Mouse (Mus musculus) left cerebral cortex, adult 8-10 months (tissue): ENCODE measurements around the gene Col8a2. TPM values are rescaled to one million over a fixed set of nuclear protein-coding genes. Genes with fewer than 3 reads are reported as not detected.

ENCODE experiments used
- DNase-seq, 2 experiments: peaks; one replicate each; pipeline ENCODE4 v3.0.0; 2022; ENCODE audit warnings: low spot score in 2 of 2
- total RNA-seq, 4 experiments: library from RNA; stranded (reverse); gene quantifications; 2 replicates each; pipeline ENCODE4 v1.2.4; 2022

Gene Col8a2
- 1 to 10 TPM; 1.9 to 4.0 (median 2.5) TPM for total RNA-seq

- DNase-seq, result no peak
Measured at GRCm38 (mm10) chr4:126286492-126286891, at the start of gene Col8a2. Gene Col8a2, plus strand, starts transcription at chr4:126286793.

- DNase-seq, result peak in 1 of 2 experiments; percentile 56
Measured at GRCm38 (mm10) chr4:126237721-126238242, 48.8 kb upstream of the Col8a2 start.

DNA sequence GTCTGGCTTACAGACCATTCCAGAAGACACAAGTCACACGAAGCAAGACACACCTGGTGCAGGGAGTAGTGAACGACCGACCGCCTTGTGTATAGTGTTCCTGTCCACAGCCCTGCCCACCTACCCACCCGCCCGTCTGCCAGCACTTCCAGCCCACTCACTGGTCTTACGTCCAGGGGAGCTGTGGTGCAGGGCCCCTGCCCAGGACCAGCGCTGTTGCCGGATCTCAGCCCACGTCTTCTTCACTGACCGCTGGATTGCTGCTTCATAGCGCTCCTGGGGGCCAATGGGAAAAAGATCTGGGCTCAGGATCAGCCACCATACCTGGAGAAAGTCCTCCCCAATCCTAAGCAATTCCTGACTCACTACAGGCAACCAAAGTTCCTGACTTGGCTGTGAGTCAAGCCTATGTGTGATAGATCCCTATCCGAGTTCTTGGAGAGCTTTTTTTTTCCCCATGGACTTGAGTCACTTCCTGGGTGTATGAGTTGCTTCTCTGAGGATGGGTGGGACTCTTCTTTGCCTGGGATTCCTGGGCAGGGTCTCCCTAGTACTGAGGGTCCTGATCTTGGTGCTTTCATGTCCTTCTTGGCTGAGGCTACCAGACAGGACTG lies 46.6 kb upstream of the Col8a2 start:
- DNase-seq, result peak in 1 of 2 experiments; percentile 19

GRCm38 (mm10) chr4:126241956-126242355 lies 44.6 kb upstream of the Col8a2 start:
- peak in 1 of 2 experiments; percentile 16 for DNase-seq

GRCm38 (mm10) chr4:126242510-126242909 lies 44.1 kb upstream of the Col8a2 start:
- DNase-seq, result peak in 1 of 2 experiments; percentile 5

GRCm38 (mm10) chr4:126246202-126246889 lies 40.2 kb upstream of the Col8a2 start:
- peak in 1 of 2 experiments; percentile 76 for DNase-seq

- no peak for DNase-seq
Measured at GRCm38 (mm10) chr4:126248261-126248868, 38.2 kb upstream of the Col8a2 start.

DNA sequence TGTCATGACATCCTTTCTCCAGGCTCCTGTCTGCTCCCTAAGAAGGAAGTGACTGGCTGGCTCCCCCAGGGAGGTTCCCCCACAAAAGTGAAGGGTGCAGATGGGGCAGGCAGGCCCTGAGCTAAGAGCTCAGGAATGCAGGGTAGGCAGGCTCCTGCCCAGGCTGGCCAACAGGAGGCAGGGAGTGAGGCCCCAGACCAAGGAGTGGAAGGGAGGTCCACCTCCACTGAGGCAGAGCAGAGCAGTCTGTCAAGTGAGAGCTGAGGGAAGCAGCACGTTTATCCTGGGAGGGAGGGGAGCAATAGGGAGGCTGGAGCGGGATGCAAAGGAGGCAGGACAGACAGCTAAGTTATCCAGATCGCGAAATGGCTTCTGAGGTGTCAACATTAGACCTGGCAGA lies 35.9 kb upstream of the Col8a2 start:
- no peak for DNase-seq

GRCm38 (mm10) chr4:126251655-126252254 lies 34.8 kb upstream of the Col8a2 start:
- no peak for DNase-seq

- no peak for DNase-seq
Measured at GRCm38 (mm10) chr4:126252411-126253237, 34.0 kb upstream of the Col8a2 start.

- DNase-seq, result no peak
Measured at GRCm38 (mm10) chr4:126253637-126254272, 32.8 kb upstream of the Col8a2 start.

- DNase-seq, result peak in 1 of 2 experiments; percentile 72
Measured at GRCm38 (mm10) chr4:126254315-126255112, 32.1 kb upstream of the Col8a2 start.

- no peak for DNase-seq
Measured at GRCm38 (mm10) chr4:126255113-126256001, 31.2 kb upstream of the Col8a2 start.

GRCm38 (mm10) chr4:126256131-126256791 lies 30.3 kb upstream of the Col8a2 start, which contains the start of gene Map7d1:
Gene Map7d1, minus strand, starts transcription at chr4:126256343.
- DNase-seq, result peak; percentile 81 to 87

DNA sequence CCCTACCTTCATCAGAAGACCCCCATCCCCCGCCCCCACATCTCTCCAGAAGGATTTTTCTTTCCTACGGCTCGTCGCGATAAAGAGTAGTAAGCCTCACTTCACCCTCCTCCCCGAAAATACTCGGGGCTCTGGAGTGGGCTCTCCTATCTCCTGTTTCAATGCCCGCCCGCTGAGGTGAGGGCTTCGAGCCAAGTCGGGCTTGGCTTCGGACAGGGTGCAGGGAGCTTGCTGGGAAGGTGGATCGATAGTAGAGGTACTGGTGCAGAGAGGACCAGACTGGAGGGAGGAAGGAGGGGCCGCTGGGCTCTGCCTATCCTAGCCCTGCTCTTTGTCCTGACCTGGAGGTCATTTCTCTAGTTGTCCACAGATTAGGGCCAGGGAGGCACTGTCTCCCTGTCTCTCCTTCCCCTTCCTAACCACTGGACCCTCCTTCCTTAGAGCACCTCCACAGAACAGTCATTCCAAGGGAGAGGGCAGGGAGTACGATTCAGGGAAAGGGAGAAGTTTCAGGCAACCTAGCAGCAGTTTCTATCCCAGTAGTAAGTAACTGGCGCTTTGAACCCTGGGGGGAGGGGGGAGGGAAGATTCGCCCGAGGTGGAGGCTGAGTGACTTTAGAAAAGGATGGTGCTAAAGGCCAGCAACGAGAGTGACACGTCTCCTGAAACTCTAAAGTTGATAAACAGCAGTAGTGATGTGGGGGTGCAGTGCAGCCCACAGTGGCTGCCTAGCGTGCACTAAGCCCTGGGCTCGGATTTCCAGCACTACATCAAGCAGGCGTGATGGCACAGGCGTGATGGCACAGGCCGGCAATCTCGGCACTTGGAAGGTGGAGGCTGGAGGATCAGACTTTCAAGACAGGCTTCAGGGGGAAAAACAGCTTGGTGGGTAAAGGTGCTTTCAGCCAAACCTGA lies 29.4 kb upstream of the Col8a2 start:
- DNase-seq, result no peak

- no peak for DNase-seq
Measured at GRCm38 (mm10) chr4:126259063-126259462, 27.5 kb upstream of the Col8a2 start.
